Mouse (Mus musculus) heart, postnatal 0 days (tissue): Measurements from ENCODE around the gene Foxp1. TPM values are rescaled to one million over a fixed set of nuclear protein-coding genes. Genes with fewer than 3 reads are reported as not detected.

Experiments used
- ATAC-seq: fragments of 200-750 bp; cut with Nextera tagmentation; 2 replicates; pipeline ENCODE4 v1.8.0; 2017; ENCODE audit warnings: low read depth, moderate number of reproducible peaks, moderate library complexity; ENCODE audit not compliant: insufficient read depth
- DNase-seq: peaks from one replicate; pipeline ENCODE4 v3.0.0-alpha.2; 2016; ENCODE audit warnings: low spot score
- H3K27ac ChIP-seq: fragments of 300-500 bp; sonication (generic); 2 replicates; pipeline ENCODE4 v1.5.1; 2014; ENCODE audit warnings: low read depth, mild to moderate bottlenecking
- H3K27me3 ChIP-seq: fragments of 300-500 bp; sonication (generic); 2 replicates; pipeline ENCODE4 v1.6.1; 2014; ENCODE audit warnings: low read length, mixed read lengths; ENCODE audit not compliant: control insufficient read depth, insufficient read depth
- H3K36me3 ChIP-seq: fragments of 300-500 bp; sonication (generic); replicated peaks from 2 replicates; pipeline ENCODE4 v1.6.1; 2014; ENCODE audit warnings: low read length, mixed read lengths; ENCODE audit not compliant: control insufficient read depth, insufficient read depth
- H3K4me1 ChIP-seq: fragments of 300-500 bp; sonication (generic); 2 replicates; pipeline ENCODE4 v1.6.1; 2014; ENCODE audit warnings: antibody characterized with exemption; ENCODE audit not compliant: control insufficient read depth, insufficient read depth
- H3K4me2 ChIP-seq: fragments of 300-500 bp; sonication (generic); 2 replicates; pipeline ENCODE4 v1.6.1; 2014; ENCODE audit warnings: low read depth, mild to moderate bottlenecking, low read length, moderate library complexity
- H3K4me3 ChIP-seq: fragments of 300-500 bp; sonication (generic); 2 replicates; pipeline ENCODE4 v1.5.1; 2014; ENCODE audit warnings: low read depth, low read length
- H3K9ac ChIP-seq: fragments of 300-500 bp; sonication (generic); replicated peaks from 2 replicates; pipeline ENCODE4 v1.6.1; 2014; ENCODE audit warnings: low read depth, low read length, mixed read lengths
- H3K9me3 ChIP-seq: fragments of 300-500 bp; sonication (generic); replicated peaks from 2 replicates; pipeline ENCODE4 v1.6.1; 2016; ENCODE audit warnings: low read length; ENCODE audit not compliant: control insufficient read depth
- CTCF ChIP-seq: IDR thresholded peaks from 2 replicates; pipeline ENCODE4 v1.5.1; 2016; ENCODE audit warnings: antibody characterized with exemption, control low read depth, low read depth
- EP300 ChIP-seq: IDR thresholded peaks from 2 replicates; pipeline ENCODE4 v1.6.1; 2016; ENCODE audit warnings: antibody characterized with exemption, low read depth
- WGBS: fragments of 180-500 bp; shearing (Covaris S2); extraction: QIAGEN DNeasy Blood & Tissue Kit; methylation state at CpG from one replicate; pipeline ENCODE4 v1.1.7; 2014; 5-methylcytosine and 5-hydroxymethylcytosine counted together
- polyA plus RNA-seq: library from polyadenylated mRNA; unstranded; fragments of >200 nt; fragmentation: Nextera tagmentation; extraction: Ambion mirVana; gene quantifications from 2 replicates; pipeline ENCODE4 v1.2.1, GENCODE M21; 2015
- total RNA-seq: library from RNA; depleted of rRNA; stranded (reverse); fragments of >200 nt; gene quantifications from 2 replicates; pipeline ENCODE4 v1.2.3, GENCODE M21; 2014; ENCODE audit warnings: low replicate concordance

The Foxp1 gene
- total and polyA plus RNA-seq, 2 experiments from 2014 or later: 40.7 to 88.1 TPM

DNA sequence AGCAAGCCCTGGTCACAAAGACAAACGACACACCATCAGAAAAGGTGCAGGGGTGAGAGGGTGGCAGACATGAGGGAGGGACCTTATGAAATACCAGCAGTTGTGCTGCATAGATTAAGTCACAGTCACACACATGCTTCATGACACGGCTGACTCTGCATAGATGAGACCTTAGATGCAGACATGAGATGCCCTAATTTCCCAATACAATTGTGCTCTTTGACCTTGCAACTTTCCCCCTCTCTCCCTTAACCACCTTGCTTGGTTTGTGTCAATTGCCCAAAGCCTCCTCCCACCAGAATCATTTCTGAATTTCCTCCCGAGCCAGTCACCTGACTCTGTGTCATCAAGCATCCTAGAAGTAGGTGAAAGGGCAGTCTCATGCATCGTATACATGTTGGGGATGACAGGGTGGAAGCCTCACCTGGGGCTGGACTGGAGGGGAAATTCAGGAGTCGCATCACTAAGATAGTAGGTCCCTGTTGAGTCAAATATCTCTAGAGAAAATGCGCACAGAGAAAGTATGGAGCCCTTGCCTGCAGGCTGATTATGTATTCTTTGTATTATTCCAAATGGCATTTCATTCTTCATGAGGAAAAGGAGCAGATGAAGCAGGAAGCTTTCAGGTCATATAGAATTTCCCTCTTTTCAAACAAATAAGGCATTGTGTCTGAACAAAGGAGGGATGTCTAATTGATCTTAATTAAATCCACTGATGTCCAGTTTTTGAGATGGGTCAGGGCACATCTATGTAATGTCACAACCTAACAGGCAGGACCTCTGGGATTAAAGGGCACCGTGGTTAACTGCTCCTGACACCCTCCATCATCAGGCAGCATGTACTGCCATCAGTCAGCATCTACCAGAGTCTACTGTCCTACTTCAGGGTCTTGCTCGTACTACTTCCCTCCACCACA lies 486.8 kb downstream of the Foxp1 start:
- no peaks in the 10 kb centered on the region for H3K9me3 ChIP-seq
- H3K4me1 ChIP-seq: no peaks in the 10 kb centered on the region
- H3K4me3 ChIP-seq: no peak overlapping the region
- H3K27me3 ChIP-seq: no peaks in the 10 kb centered on the region
- H3K27ac ChIP-seq: no peak overlapping the region
- 78% methylated on average over 8 of the region's 8 CpGs for WGBS
- no peak overlapping the region for H3K4me2 ChIP-seq
- TF ChIP-seq EP300 (no peak), CTCF (no peak)
- H3K36me3 ChIP-seq: no peaks in the 10 kb centered on the region
- H3K9ac ChIP-seq: no peak overlapping the region
- ATAC-seq: no peak
- DNase-seq: no peak

- DNase-seq: no peak
- Histone ChIP-seq H3K9me3 (no peaks in the 10 kb centered on the region), H3K9ac (no peak overlapping the region), H3K36me3 (no peaks in the 10 kb centered on the region), H3K27ac (no peak overlapping the region), H3K4me1 (no peaks in the 10 kb centered on the region), H3K4me3 (no peak overlapping the region), H3K27me3 (no peaks in the 10 kb centered on the region), H3K4me2 (no peak overlapping the region)
- no peak for ATAC-seq
- TF ChIP-seq EP300 (no peak), CTCF (peak; percentile 45)
- 47% methylated on average over 6 of the region's 6 CpGs for WGBS
Measured at GRCm38 (mm10) chr6:99033062-99033461, 489.5 kb downstream of the Foxp1 start.

- no peak for ATAC-seq
- no peaks in the 10 kb centered on the region for H3K9me3 ChIP-seq
- no peak for DNase-seq
- TF ChIP-seq EP300: no peak
- no peak for TF ChIP-seq CTCF
- H3K4me2 ChIP-seq: no peak overlapping the region
- no peak overlapping the region for H3K4me3 ChIP-seq
- no peaks in the 10 kb centered on the region for H3K4me1 ChIP-seq
- no peaks in the 10 kb centered on the region for H3K27me3 ChIP-seq
- WGBS: 71% methylated on average over 9 of the region's 9 CpGs
- no peak overlapping the region for H3K9ac ChIP-seq
- H3K36me3 ChIP-seq: no peaks in the 10 kb centered on the region
- no peak overlapping the region for H3K27ac ChIP-seq
Measured at GRCm38 (mm10) chr6:99031321-99031903, 491.1 kb downstream of the Foxp1 start.

GRCm38 (mm10) chr6:99030251-99030650 lies 492.3 kb downstream of the Foxp1 start:
- DNase-seq: no peak
- no peaks in the 10 kb centered on the region for H3K27me3 ChIP-seq
- no peak overlapping the region for H3K27ac ChIP-seq
- peak; percentile 24; the same call in 1 of the 2 replicates for TF ChIP-seq CTCF
- TF ChIP-seq EP300: no peak
- H3K4me1 ChIP-seq: peaks cover 7% of the 10 kb centered on the region
- no peak overlapping the region for H3K9ac ChIP-seq
- no peak overlapping the region for H3K4me3 ChIP-seq
- no peaks in the 10 kb centered on the region for H3K36me3 ChIP-seq
- ATAC-seq: no peak
- H3K9me3 ChIP-seq: no peaks in the 10 kb centered on the region
- 64% methylated on average over 6 of the region's 6 CpGs for WGBS
- H3K4me2 ChIP-seq: no peak overlapping the region

DNA sequence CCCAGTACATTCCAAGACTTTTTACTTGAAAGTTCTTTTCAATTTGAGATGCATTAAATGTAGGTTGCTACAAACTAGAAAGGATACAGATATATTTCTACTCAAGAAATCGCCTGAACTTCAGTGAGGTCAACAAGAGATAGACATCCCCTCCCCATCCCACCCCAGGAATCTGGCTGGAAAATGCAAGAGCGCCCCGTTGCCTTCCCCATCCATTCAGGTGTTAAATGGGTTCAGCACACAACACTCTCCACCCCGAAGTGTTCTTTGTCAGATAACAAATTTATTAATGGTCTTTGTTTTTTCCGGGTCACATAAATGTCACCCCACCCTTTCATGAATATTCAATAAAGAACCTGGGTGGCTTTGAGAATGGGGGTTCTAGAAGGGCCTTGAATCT lies 493.1 kb downstream of the Foxp1 start:
- Histone ChIP-seq H3K27ac (no peak overlapping the region), H3K9me3 (no peaks in the 10 kb centered on the region), H3K4me1 (peaks cover 15% of the 10 kb centered on the region), H3K4me3 (no peak overlapping the region), H3K36me3 (no peaks in the 10 kb centered on the region), H3K9ac (no peak overlapping the region), H3K4me2 (no peak overlapping the region), H3K27me3 (no peaks in the 10 kb centered on the region)
- ATAC-seq (no peak), DNase-seq (no peak)
- 51% methylated on average over 5 of the region's 5 CpGs for whole genome bisulfite sequencing
- TF ChIP-seq EP300 (no peak), CTCF (no peak)
